Mouse (Mus musculus) lung, embryonic 14.5 days (tissue): ENCODE data around the gene Igfbp2. TPM values are rescaled to one million over a fixed set of nuclear protein-coding genes. Genes with fewer than 3 reads are reported as not detected.

Experiments used
- ATAC-seq: fragments of 200-750 bp; cut with Nextera tagmentation; 2 replicates; pipeline ENCODE4 v1.8.0; 2017; ENCODE audit warnings: mild to moderate bottlenecking, moderate TSS enrichment, moderate library complexity; ENCODE audit not compliant: insufficient read depth
- DNase-seq: peaks from one replicate; pipeline ENCODE4 v3.0.0-alpha.2; 2015
- H3K27ac ChIP-seq: fragments of 300-500 bp; sonication (generic); 2 replicates; pipeline ENCODE4 v1.5.1; 2014; ENCODE audit warnings: low read depth, mild to moderate bottlenecking, moderate library complexity
- H3K27me3 ChIP-seq: fragments of 300-500 bp; sonication (generic); 2 replicates; pipeline ENCODE4 v1.6.1; 2014; ENCODE audit warnings: low read length, control low read depth; ENCODE audit not compliant: insufficient read depth
- H3K36me3 ChIP-seq: fragments of 300-500 bp; sonication (generic); 2 replicates; pipeline ENCODE4 v1.6.1; 2014; ENCODE audit warnings: control low read depth; ENCODE audit not compliant: insufficient read depth
- H3K4me1 ChIP-seq: fragments of 300-500 bp; sonication (generic); 2 replicates; pipeline ENCODE4 v1.6.1; 2014; ENCODE audit warnings: antibody characterized with exemption, control low read depth; ENCODE audit not compliant: insufficient read depth
- H3K4me2 ChIP-seq: fragments of 300-500 bp; sonication (generic); 2 replicates; pipeline ENCODE4 v1.6.1; 2014; ENCODE audit warnings: mild to moderate bottlenecking
- H3K4me3 ChIP-seq: fragments of 300-500 bp; sonication (generic); 2 replicates; pipeline ENCODE4 v1.5.1; 2014; ENCODE audit warnings: low read depth, low read length
- H3K9ac ChIP-seq: fragments of 300-500 bp; sonication (generic); 2 replicates; pipeline ENCODE4 v1.6.1; 2014
- H3K9me3 ChIP-seq: fragments of 300-500 bp; sonication (generic); 2 replicates; pipeline ENCODE4 v1.6.1; 2016; ENCODE audit warnings: low read depth, low read length, control low read depth
- CTCF ChIP-seq: IDR thresholded peaks from 2 replicates; pipeline ENCODE4 v1.5.1; 2016; ENCODE audit warnings: antibody characterized with exemption, low read depth
- WGBS: fragments of 180-500 bp; shearing (Covaris S2); extraction: QIAGEN DNeasy Blood & Tissue Kit; methylation state at CpG from one replicate; pipeline ENCODE4 v1.1.7; 2014; 5-methylcytosine and 5-hydroxymethylcytosine counted together
- polyA plus RNA-seq: library from polyadenylated mRNA; unstranded; fragments of >200 nt; fragmentation: Nextera tagmentation; extraction: Ambion mirVana; gene quantifications from 2 replicates; pipeline ENCODE4 v1.2.1, GENCODE M21; 2014

Igfbp2 gene
- polyA plus RNA-seq, 1 experiment from 2014 or later: 352 TPM

DNA sequence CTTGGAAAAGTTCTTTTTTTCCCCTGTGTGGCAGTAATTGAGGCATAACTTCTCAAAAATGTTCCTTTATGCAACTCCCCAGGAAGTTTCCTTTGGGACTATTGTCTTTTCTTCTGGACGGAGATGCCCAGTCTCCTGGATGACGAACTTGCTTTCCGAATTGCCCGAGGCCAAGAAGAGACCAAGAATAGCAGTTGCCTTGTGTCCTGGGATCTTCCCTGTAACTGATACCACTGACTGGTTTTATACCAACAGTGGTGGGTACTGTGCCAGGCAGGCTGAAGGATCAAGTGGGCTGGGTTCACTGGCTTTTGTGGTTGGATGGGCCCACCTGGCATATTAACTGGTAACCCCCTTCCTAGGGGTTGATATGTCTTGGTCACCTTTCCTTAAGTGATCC, 9.3 kb downstream of the Igfbp2 start:
- H3K36me3 ChIP-seq: peaks cover 11% of the 10 kb centered on the region; the same call in 1 of the 2 replicates
- ATAC-seq: no peak
- no peaks in the 10 kb centered on the region for H3K27me3 ChIP-seq
- H3K9ac ChIP-seq: no peak overlapping the region
- no peak for TF ChIP-seq CTCF
- H3K4me3 ChIP-seq: no peak overlapping the region
- H3K4me1 ChIP-seq: no peaks in the 10 kb centered on the region; the same call in 1 of the 2 replicates
- DNase-seq: no peak
- WGBS: 92% methylated on average over 4 of the region's 4 CpGs
- H3K9me3 ChIP-seq: no peaks in the 10 kb centered on the region
- H3K27ac ChIP-seq: no peak overlapping the region
- H3K4me2 ChIP-seq: no peak overlapping the region

DNA sequence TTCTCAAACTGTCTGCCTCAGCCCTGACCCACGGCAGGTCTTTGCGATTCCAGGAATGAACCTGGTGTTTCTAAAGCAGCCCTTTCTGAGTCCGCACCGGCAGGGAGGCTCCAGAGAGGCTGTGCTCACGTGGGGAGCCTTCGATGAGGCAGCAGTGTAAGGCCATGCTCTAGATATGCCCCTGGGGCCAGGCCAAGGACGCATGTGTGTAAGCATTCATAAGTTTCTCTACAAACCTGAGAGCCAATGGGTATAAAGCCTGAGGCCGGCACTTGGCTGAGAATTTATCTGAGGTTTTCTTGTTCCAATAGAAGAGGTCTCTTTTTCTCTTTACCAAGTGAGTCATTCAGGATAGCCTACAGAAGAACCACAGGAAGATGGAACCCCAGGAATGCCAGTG, 15.1 kb downstream of the Igfbp2 start:
- DNase-seq (no peak), ATAC-seq (no peak)
- Histone ChIP-seq H3K4me3 (no peak overlapping the region), H3K27ac (no peak overlapping the region), H3K4me2 (no peak overlapping the region), H3K36me3 (0 out of 2 replicates have a peak, but pooled peaks cover 4% of the 10 kb centered on the region), H3K9me3 (no peaks in the 10 kb centered on the region), H3K27me3 (no peaks in the 10 kb centered on the region), H3K9ac (no peak overlapping the region), H3K4me1 (no peaks in the 10 kb centered on the region)
- WGBS: 66% methylated on average over 8 of the region's 8 CpGs
- no peak for TF ChIP-seq CTCF

DNA sequence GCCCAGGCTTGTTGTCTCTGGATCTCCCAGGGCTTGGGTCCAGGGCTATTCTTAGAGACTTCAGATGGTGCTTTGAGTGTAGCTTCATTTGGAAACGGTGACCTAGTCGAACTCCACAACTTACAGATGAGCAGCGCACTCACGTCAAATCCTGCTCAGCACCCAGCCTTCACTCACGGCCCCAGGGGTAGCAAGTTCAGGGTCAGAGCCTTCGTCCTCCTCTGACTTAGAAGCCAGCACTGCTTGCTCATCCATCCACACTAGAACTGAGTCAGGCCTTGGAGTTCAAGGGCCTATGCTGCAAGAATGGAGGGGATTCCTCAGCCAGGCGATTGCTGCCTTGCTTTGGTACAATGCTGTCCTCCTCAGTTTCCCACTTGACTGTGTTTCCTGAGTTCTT, 15.5 kb downstream of the Igfbp2 start:
- DNase-seq: no peak
- Histone ChIP-seq H3K27me3 (no peaks in the 10 kb centered on the region), H3K36me3 (0 out of 2 replicates have a peak, but pooled peaks cover 4% of the 10 kb centered on the region), H3K4me1 (no peaks in the 10 kb centered on the region), H3K27ac (no peak overlapping the region), H3K4me3 (no peak overlapping the region), H3K9ac (no peak overlapping the region), H3K9me3 (no peaks in the 10 kb centered on the region), H3K4me2 (no peak overlapping the region)
- no peak for TF ChIP-seq CTCF
- ATAC-seq: no peak
- WGBS: 88% methylated on average over 7 of the region's 7 CpGs

DNA sequence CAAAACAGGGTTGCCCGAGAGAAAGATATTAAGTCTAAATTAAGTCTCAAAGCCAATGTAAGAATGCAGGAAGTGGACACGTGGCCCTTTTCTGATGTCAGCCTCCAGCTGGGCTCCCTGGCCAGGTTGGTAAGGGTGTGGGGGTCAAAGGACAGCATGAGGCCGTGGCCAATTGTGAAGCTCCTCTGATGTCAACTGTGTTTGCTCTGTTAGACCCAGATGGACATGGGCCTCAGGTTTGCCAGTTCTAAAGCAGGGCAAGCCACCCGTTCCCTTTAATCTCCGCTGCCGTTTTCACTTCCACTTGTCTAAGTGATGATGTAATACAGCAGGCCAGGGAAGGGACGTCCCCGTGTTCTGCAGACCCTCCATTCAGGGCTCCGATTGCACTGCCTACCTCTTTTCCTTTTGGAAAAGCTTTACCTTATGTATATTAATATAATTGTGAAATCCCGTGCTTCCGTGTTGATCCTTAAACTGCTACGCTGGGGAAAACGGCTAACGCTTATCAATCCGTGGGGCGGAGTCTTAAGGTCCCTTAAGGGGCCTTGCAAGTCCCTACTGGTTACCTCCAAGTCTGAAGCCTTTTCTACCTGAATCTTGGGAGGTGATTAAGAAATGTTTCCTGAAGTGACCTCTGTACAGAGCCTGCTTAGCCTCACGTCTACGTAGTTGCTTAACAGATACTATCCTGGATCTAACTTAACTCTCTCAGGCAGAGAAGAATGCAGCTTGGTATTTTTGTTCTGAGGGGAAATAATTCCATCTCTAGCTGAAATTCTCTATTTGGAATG, 18.6 kb downstream of the Igfbp2 start:
- WGBS: 75% methylated on average over 18 of the region's 18 CpGs
- Histone ChIP-seq H3K36me3 (no peaks in the 10 kb centered on the region), H3K27me3 (no peaks in the 10 kb centered on the region), H3K4me2 (no peak overlapping the region), H3K27ac (no peak overlapping the region), H3K4me1 (no peaks in the 10 kb centered on the region), H3K9ac (no peak overlapping the region), H3K9me3 (no peaks in the 10 kb centered on the region), H3K4me3 (no peak overlapping the region)
- TF ChIP-seq CTCF: no peak
- ATAC-seq (no peak), DNase-seq (no peak)

DNA sequence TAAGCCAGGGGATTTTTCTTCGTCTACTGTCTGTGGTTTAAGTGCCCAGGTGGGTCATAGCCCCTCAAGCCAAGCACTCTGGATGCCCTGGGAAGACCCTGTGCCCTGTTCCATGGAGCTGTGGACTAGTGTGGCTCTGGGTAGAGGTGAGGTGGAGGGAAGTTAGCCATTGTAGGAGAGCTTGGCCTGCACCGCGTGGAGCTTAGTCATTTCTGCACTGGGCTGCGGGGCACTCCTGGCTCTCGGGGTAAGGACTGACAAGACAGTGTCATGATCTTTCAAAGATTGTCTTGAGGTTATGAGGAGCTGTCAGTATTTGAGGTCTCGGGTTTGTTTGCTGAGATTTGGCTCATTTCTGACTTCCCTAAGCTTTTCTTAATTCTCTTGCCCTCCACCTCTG, 20.4 kb downstream of the Igfbp2 start:
- H3K27me3 ChIP-seq: no peaks in the 10 kb centered on the region
- H3K27ac ChIP-seq: no peak overlapping the region
- H3K9me3 ChIP-seq: no peaks in the 10 kb centered on the region
- H3K36me3 ChIP-seq: 0 out of 2 replicates have a peak, but pooled peaks cover 7% of the 10 kb centered on the region
- TF ChIP-seq CTCF: no peak
- no peaks in the 10 kb centered on the region for H3K4me1 ChIP-seq
- H3K9ac ChIP-seq: no peak overlapping the region
- ATAC-seq (no peak), DNase-seq (no peak)
- no peak overlapping the region for H3K4me3 ChIP-seq
- H3K4me2 ChIP-seq: no peak overlapping the region
- WGBS: 84% methylated on average over 6 of the region's 6 CpGs

DNA sequence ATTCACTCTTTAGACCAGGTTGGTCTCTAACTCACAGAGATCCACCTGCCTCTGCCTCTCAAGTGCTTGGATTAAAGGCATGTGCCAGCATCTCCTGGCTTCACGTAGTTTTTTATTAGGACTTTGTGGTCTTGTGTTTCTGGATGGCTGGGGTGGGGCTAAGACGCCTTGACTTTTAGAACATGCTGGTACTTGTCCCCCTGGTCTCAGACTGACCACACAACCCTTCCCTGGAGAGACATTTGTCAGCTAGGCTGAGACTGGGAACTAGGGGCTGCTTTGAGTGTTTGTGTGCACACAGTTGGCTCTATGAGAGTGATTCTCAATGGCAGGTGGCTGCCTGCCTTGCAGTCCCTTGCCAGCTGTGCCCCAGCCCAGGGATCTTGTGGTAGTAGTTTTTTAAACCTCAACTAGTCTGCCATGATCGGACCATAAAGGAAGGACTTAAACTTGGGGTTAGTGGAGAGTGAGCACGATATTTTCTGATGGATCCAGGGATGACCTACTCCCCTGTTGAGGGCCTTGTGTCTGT, 23.6 kb downstream of the Igfbp2 start:
- Histone ChIP-seq H3K4me1 (no peaks in the 10 kb centered on the region), H3K4me2 (no peak overlapping the region), H3K9me3 (no peaks in the 10 kb centered on the region), H3K36me3 (0 out of 2 replicates have a peak, but pooled peaks cover 7% of the 10 kb centered on the region), H3K27me3 (no peaks in the 10 kb centered on the region), H3K4me3 (no peak overlapping the region), H3K27ac (no peak overlapping the region), H3K9ac (no peak overlapping the region)
- TF ChIP-seq CTCF: no peak
- 86% methylated on average over 4 of the region's 4 CpGs for WGBS
- DNase-seq (no peak), ATAC-seq (no peak)

DNA sequence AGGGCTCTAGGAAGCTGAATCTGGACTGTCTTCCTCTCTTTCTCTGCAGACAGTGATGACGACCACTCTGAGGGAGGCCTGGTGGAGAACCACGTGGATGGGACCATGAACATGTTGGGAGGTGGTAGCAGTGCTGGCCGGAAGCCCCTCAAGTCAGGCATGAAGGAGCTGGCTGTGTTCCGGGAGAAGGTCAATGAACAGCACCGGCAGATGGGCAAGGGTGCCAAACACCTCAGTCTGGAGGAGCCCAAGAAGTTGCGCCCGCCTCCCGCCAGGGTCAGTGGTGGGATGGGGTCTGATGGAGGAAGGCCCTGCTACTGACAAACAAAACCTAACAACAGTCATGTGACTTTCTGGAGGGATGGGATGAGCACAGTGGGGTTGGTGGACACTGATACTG, 24.7 kb downstream of the Igfbp2 start:
- no peak for TF ChIP-seq CTCF
- WGBS: 88% methylated on average over 8 of the region's 8 CpGs
- no peak for ATAC-seq

More for the DNA sequence above, 24.7 kb downstream of the Igfbp2 start:
- Histone ChIP-seq H3K4me2 (no peak overlapping the region), H3K36me3 (0 out of 2 replicates have a peak, but pooled peaks cover 7% of the 10 kb centered on the region), H3K9me3 (no peaks in the 10 kb centered on the region), H3K9ac (no peak overlapping the region), H3K27me3 (no peaks in the 10 kb centered on the region), H3K4me3 (no peak overlapping the region), H3K27ac (no peak overlapping the region), H3K4me1 (no peaks in the 10 kb centered on the region)
- DNase-seq: no peak
